11 mouse cellular contexts compared by ENCODE assay signal in genomic region chr12:117361826-117362225, GRCm38 (mm10).
"Had no signal": no experiment of that assay in that cellular context is flagged by ENCODE, and none has a peak within 500 bp of the region (broad histone marks: within the 10 kb centered on the region; RNA-seq: fewer than 3 reads in every experiment).

No protein-coding gene starts in this region.

- DNase-seq: lung, adult 2 months; lung, postnatal 36 days; right cerebral cortex, postnatal 14 days; thymus, postnatal 36 days had no signal

- H3K9ac ChIP-seq: liver, embryonic 15.5 days; midbrain, embryonic 12.5 days; stomach, embryonic 15.5 days had no signal

- H3K4me1 ChIP-seq: liver, embryonic 15.5 days; stomach, embryonic 15.5 days had no signal

- H3K27me3 ChIP-seq: liver, embryonic 15.5 days; midbrain, embryonic 12.5 days; stomach, embryonic 15.5 days had no signal

- H3K36me3 ChIP-seq: limb, embryonic 10.5 days; liver, embryonic 15.5 days; midbrain, embryonic 12.5 days; stomach, embryonic 15.5 days had no signal

- ATAC-seq: lung, postnatal 0 days had no signal

- H3K9me3 ChIP-seq: limb, embryonic 10.5 days; liver, embryonic 15.5 days; midbrain, embryonic 12.5 days; stomach, embryonic 15.5 days had no signal

- H3K4me2 ChIP-seq: liver, embryonic 11.5 days; liver, embryonic 15.5 days; midbrain, embryonic 12.5 days; stomach, embryonic 15.5 days had no signal

- H3K27ac ChIP-seq: left cerebral cortex, adult 2 months; limb, embryonic 10.5 days; liver, embryonic 15.5 days; midbrain, embryonic 12.5 days; stomach, embryonic 15.5 days had no signal

- H3K4me3 ChIP-seq: left cerebral cortex, adult 2 months; limb, embryonic 10.5 days; liver, embryonic 15.5 days; midbrain, embryonic 12.5 days; stomach, embryonic 15.5 days had no signal
